Comparison of ENCODE assay signal across 27 mouse cellular contexts in genomic region chr17:30847498-30847897, GRCm38 (mm10). TPM values are rescaled to one million over a fixed set of nuclear protein-coding genes. Genes with fewer than 3 reads are reported as not detected.
DNase-seq lines count a peak whose midpoint lies in the region; ATAC-seq and TF ChIP-seq lines count a peak whose summit lies in the region.
"Had no signal": no experiment of that assay in that cellular context is flagged by ENCODE, and none has a peak within 500 bp of the region (broad histone marks: within the 10 kb centered on the region; RNA-seq: fewer than 3 reads in every experiment).

No protein-coding gene starts in this region.

- H3K4me3 ChIP-seq in intestine, embryonic 16.5 days (ENCODE audit: low read length), result no peak overlapping the region
- no peak overlapping the region for H3K4me3 ChIP-seq in myocyte
- no peak overlapping the region for H3K4me3 ChIP-seq in thymus, adult 2 months (ENCODE audit: control insufficient read depth, insufficient read depth, low read length)
- H3K4me3 ChIP-seq: embryonic facial prominence, embryonic 12.5 days; embryonic facial prominence, embryonic 15.5 days; heart, embryonic 13.5 days had no signal

- H3K4me1 ChIP-seq in intestine, embryonic 16.5 days (ENCODE audit: control insufficient read depth, insufficient read depth, low read length), result no peaks in the 10 kb centered on the region
- H3K4me1 ChIP-seq in thymus, adult 2 months (replicated peaks; ENCODE audit: control insufficient read depth, insufficient read depth, low read length), result no peaks in the 10 kb centered on the region
- H3K4me1 ChIP-seq: embryonic facial prominence, embryonic 12.5 days; embryonic facial prominence, embryonic 15.5 days; heart, embryonic 13.5 days had no signal

- no peaks in the 10 kb centered on the region for H3K27me3 ChIP-seq in intestine, embryonic 16.5 days (replicated peaks; ENCODE audit: control insufficient read depth, insufficient read depth, low read length)
- H3K27me3 ChIP-seq in myocyte (ENCODE audit: control insufficient read depth, insufficient read depth, insufficient read length), result no peaks in the 10 kb centered on the region
- H3K27me3 ChIP-seq in thymus, adult 2 months (ENCODE audit: control insufficient read depth, insufficient read depth, low read length), result no peaks in the 10 kb centered on the region
- H3K27me3 ChIP-seq: embryonic facial prominence, embryonic 12.5 days; embryonic facial prominence, embryonic 15.5 days; heart, embryonic 13.5 days had no signal

- TF ChIP-seq CTCF in thymus, adult 2 months (IDR thresholded peaks at IDR 0.05; ENCODE audit: borderline replicate concordance, control insufficient read depth, extremely low read depth, insufficient read depth, low read length, poor library complexity), result no peak

- H3K4me2 ChIP-seq in intestine, embryonic 16.5 days (ENCODE audit: low read depth, low read length), result no peak overlapping the region
- peak overlapping the region; percentile 3 for H3K4me2 ChIP-seq in myocyte (ENCODE audit: low read depth)
- H3K4me2 ChIP-seq: embryonic facial prominence, embryonic 12.5 days; embryonic facial prominence, embryonic 15.5 days; heart, embryonic 13.5 days; hindbrain, embryonic 14.5 days had no signal

- no peaks in the 10 kb centered on the region for H3K79me2 ChIP-seq in myocyte (ENCODE audit: control insufficient read depth, insufficient read depth)

- H3K9me3 ChIP-seq in intestine, embryonic 16.5 days (ENCODE audit: control insufficient read depth, low read length), result no peaks in the 10 kb centered on the region
- H3K9me3 ChIP-seq: embryonic facial prominence, embryonic 12.5 days; embryonic facial prominence, embryonic 15.5 days had no signal

- H3K36me3 ChIP-seq in intestine, embryonic 16.5 days (ENCODE audit: control insufficient read depth, insufficient read depth, low read length), result no peaks in the 10 kb centered on the region
- H3K36me3 ChIP-seq in myocyte (ENCODE audit: control insufficient read depth, insufficient read depth), result no peaks in the 10 kb centered on the region
- H3K36me3 ChIP-seq in thymus, adult 2 months (ENCODE audit: control insufficient read depth, insufficient read depth, low read length), result no peaks in the 10 kb centered on the region
- H3K36me3 ChIP-seq: embryonic facial prominence, embryonic 12.5 days; embryonic facial prominence, embryonic 15.5 days; heart, embryonic 13.5 days had no signal

- H3ac ChIP-seq in myocyte (ENCODE audit: control insufficient read depth, insufficient read length), result no peak overlapping the region

- peak; percentile 50 for DNase-seq in 416B (ENCODE audit: low read depth)
- peak; percentile 53 for DNase-seq in NIH3T3 (ENCODE audit: low read depth)
- DNase-seq in thymus, postnatal 4 days, result no peak
- no peak for DNase-seq in thymus, adult 2 months
- DNase-seq in adipocyte (ENCODE audit: low spot score), result no peak
- DNase-seq: adrenal gland, adult 8-10 months; adrenal gland, postnatal 36 days; B cell, adult 2 months; cerebellum, adult 18-20 months; cerebellum, adult 9-10 months; cerebellum, postnatal 25 days; forebrain, postnatal 0 days; gastrocnemius, postnatal 25 days; heart, adult 18-20 months; heart, postnatal 14 days; heart, postnatal 4 days; kidney, adult 18-20 months had no signal

- no peak for TF ChIP-seq POLR2A in myocyte (IDR thresholded peaks at IDR 0.05; ENCODE audit: insufficient read length, low read depth)
- TF ChIP-seq POLR2A in thymus, adult 2 months (IDR thresholded peaks at IDR 0.05; ENCODE audit: control insufficient read depth, extremely low read depth, insufficient read depth, low read length, poor library complexity), result no peak

- 78% methylated on average over 7 of the region's 7 CpGs for WGBS in intestine, embryonic 16.5 days
- WGBS in thymus, adult 2 months, result 97% methylated on average over 7 of the region's 7 CpGs

- peak; percentile 76 for ATAC-seq in intestine, embryonic 16.5 days
- ATAC-seq: CD4-positive, CD25-positive, alpha-beta regulatory T cell, adult 4 months; forebrain, embryonic 14.5 days; forebrain, postnatal 0 days; hindbrain, postnatal 0 days; inflammation-experienced regulatory T-cells, adult 6 months had no signal

- no peak overlapping the region for H3K27ac ChIP-seq in intestine, embryonic 16.5 days (ENCODE audit: low read length)
- no peak overlapping the region for H3K27ac ChIP-seq in thymus, adult 2 months (ENCODE audit: control insufficient read depth, insufficient read depth, low read length)
- H3K27ac ChIP-seq: embryonic facial prominence, embryonic 12.5 days; embryonic facial prominence, embryonic 15.5 days; heart, embryonic 13.5 days; hindbrain, embryonic 14.5 days; hindbrain, postnatal 0 days had no signal

- H3K9ac ChIP-seq in intestine, embryonic 16.5 days (ENCODE audit: low read depth, low read length), result no peak overlapping the region
- H3K9ac ChIP-seq: embryonic facial prominence, embryonic 12.5 days; embryonic facial prominence, embryonic 15.5 days; forebrain, postnatal 0 days; heart, embryonic 13.5 days; hindbrain, embryonic 14.5 days had no signal

TF ChIP-seq in myocyte, 11 proteins besides CTCF, POLR2A, EP300 and RAD21:
- TF ChIP-seq CEBPB (IDR thresholded peaks at IDR 0.05; ENCODE audit: insufficient read depth, poor library complexity, severe bottlenecking) (no peak), MAX (IDR thresholded peaks at IDR 0.05; ENCODE audit: low read depth) (no peak), E2F4 (IDR thresholded peaks at IDR 0.05; ENCODE audit: insufficient read depth) (no peak), POLR2AphosphoS2 (IDR thresholded peaks at IDR 0.05; ENCODE audit: insufficient read length, low read depth) (no peak), SRF (IDR thresholded peaks at IDR 0.05; ENCODE audit: control insufficient read depth, insufficient read length, low read depth) (no peak), TCF12 (IDR thresholded peaks at IDR 0.05; ENCODE audit: insufficient read depth, poor library complexity, severe bottlenecking) (no peak), TCF3 (IDR thresholded peaks at IDR 0.05; ENCODE audit: insufficient read length, low read depth) (no peak), MYOG (IDR thresholded peaks at IDR 0.05; ENCODE audit: control insufficient read depth in 1 of 3, insufficient read depth in 1 of 3, insufficient read length in 2 of 3, low read depth in 2 of 3) (no peak)

RNA-seq across cellular contexts. Expression of gene Glp1r, which starts 54.1 kb away (rescaled TPM):
- polyA plus RNA-seq in intestine, embryonic 16.5 days (2015; fragmentation: Nextera tagmentation; extraction: Ambion mirVana), result 0.34 and 0.54 TPM in 2 replicates
- polyA plus RNA-seq in myocyte (2012; fragmentation: generic; extraction: Trizol), result 1.3 TPM
- 0.07 and 0.14 TPM in 2 replicates for polyA plus RNA-seq in thymus, adult 2 months (2012; rRNA removed)
- polyA plus RNA-seq: embryonic facial prominence, embryonic 12.5 days had no signal

Comparison
In these comparisons a context has a peak if more than half of its experiments do, and no peak if none do; other contexts are left out.
1. DNase-seq: peak in 416B (single experiment) and NIH3T3 (single experiment); none in thymus, postnatal 4 days (single experiment), thymus, adult 2 months (single experiment) and adipocyte (single experiment).